Mouse (Mus musculus) liver, embryonic 11.5 days (tissue): ENCODE measurements around the gene Ppp3ca. TPM values are rescaled to one million over a fixed set of nuclear protein-coding genes. Genes with fewer than 3 reads are reported as not detected.

Source experiments
- ATAC-seq: fragments of 200-750 bp; cut with Nextera tagmentation; replicated peaks from 2 replicates; pipeline ENCODE4 v1.8.0; 2017; ENCODE audit warnings: moderate number of reproducible peaks, mild to moderate bottlenecking, moderate TSS enrichment, moderate library complexity; ENCODE audit not compliant: low FRiP score
- DNase-seq: peaks from one replicate; pipeline ENCODE4 v3.0.0-alpha.2; 2017; ENCODE audit warnings: low spot score
- H3K27ac ChIP-seq: fragments of 300-500 bp; sonication (generic); 2 replicates; pipeline ENCODE4 v1.5.1; 2014; ENCODE audit warnings: mild to moderate bottlenecking, low read depth, low read length, control low read depth
- H3K27me3 ChIP-seq: fragments of 300-500 bp; sonication (generic); replicated peaks from 2 replicates; pipeline ENCODE4 v1.6.1; 2014; ENCODE audit warnings: low read length, mixed read lengths; ENCODE audit not compliant: control insufficient read depth, insufficient read depth
- H3K36me3 ChIP-seq: fragments of 300-500 bp; sonication (generic); 2 replicates; pipeline ENCODE4 v1.6.1; 2014; ENCODE audit warnings: mild to moderate bottlenecking, low read length, moderate library complexity, mixed read lengths; ENCODE audit not compliant: control insufficient read depth, insufficient read depth
- H3K4me1 ChIP-seq: fragments of 300-500 bp; sonication (generic); replicated peaks from 2 replicates; pipeline ENCODE4 v1.6.1; 2014; ENCODE audit warnings: low read length, mixed read lengths; ENCODE audit not compliant: control insufficient read depth, insufficient read depth
- H3K4me2 ChIP-seq: fragments of 300-500 bp; sonication (generic); 2 replicates; pipeline ENCODE4 v1.6.1; 2014; ENCODE audit warnings: mild to moderate bottlenecking, control low read depth, moderate library complexity
- H3K4me3 ChIP-seq: fragments of 300-500 bp; sonication (generic); 2 replicates; pipeline ENCODE4 v1.5.1; 2014; ENCODE audit warnings: low read depth, low read length, control low read depth
- H3K9ac ChIP-seq: fragments of 300-500 bp; sonication (generic); 2 replicates; pipeline ENCODE4 v1.6.1; 2014; ENCODE audit warnings: low read depth, low read length, control low read depth
- H3K9me3 ChIP-seq: fragments of 300-500 bp; sonication (generic); 2 replicates; pipeline ENCODE4 v1.6.1; 2016; ENCODE audit warnings: low read length, inconsistent platforms, mixed read lengths; ENCODE audit not compliant: control insufficient read depth
- WGBS: fragments of 180-500 bp; shearing (Covaris S2); extraction: QIAGEN DNeasy Blood & Tissue Kit; methylation state at CpG from one replicate; pipeline ENCODE4 v1.1.7; 2014; 5-methylcytosine and 5-hydroxymethylcytosine counted together
- polyA plus RNA-seq: library from polyadenylated mRNA; unstranded; fragments of >200 nt; fragmentation: Nextera tagmentation; extraction: Ambion mirVana; gene quantifications from 2 replicates; pipeline ENCODE4 v1.2.1, GENCODE M21; 2014

The Ppp3ca gene
- polyA plus RNA-seq, 1 experiment from 2014 or later, result 30.7 TPM

DNA sequence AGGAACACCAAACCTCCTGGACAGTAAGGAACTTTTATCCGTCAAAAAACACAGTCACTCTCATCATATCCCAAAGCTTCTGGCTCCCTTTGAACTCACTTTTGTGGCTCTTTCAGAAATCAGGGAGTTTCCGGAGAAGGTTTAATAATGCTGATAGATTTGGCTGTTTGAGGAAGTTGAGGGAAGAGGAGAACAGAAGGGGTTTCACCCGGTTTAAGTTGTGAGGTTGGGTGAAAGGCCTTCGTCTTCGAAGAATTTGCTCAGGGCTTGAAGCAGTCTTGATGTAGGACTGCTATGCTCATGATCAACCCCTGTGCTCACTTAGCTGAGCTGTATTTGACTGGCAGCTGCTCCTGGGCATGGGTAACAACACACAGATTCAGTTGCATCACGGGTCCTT, 86.2 kb downstream of the Ppp3ca start:
- no peak overlapping the region for H3K9ac ChIP-seq
- no peak for ATAC-seq
- H3K36me3 ChIP-seq, result no peaks in the 10 kb centered on the region
- H3K27me3 ChIP-seq, result no peaks in the 10 kb centered on the region
- no peak overlapping the region for H3K4me2 ChIP-seq
- H3K9me3 ChIP-seq, result no peaks in the 10 kb centered on the region
- H3K4me3 ChIP-seq, result no peak overlapping the region
- DNase-seq, result no peak
- peaks cover 3% of the 10 kb centered on the region for H3K4me1 ChIP-seq
- 73% methylated on average over 6 of the region's 6 CpGs for WGBS
- no peak overlapping the region for H3K27ac ChIP-seq

DNA sequence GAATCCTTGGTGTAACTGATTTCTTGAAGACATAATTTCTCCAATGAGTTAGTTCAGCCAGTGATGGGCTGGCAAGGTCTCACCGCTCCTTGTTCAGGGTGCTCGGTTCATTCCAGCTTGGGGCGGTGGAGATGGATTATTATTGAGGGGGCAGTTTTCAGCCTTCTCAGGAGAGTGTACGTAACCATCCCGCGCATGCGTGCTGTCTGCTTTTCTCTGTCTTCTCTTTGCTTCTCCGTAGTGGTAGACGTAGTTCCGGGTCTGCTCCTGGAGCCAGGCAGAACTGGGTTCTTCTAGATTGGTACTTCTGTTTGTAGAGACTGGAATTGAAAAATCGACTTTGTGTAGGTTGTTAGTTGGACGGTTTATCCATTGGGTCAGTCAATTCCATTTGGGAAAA, 89.5 kb downstream of the Ppp3ca start:
- Histone ChIP-seq H3K4me3 (no peak overlapping the region), H3K27me3 (no peaks in the 10 kb centered on the region), H3K27ac (no peak overlapping the region), H3K9ac (no peak overlapping the region), H3K36me3 (no peaks in the 10 kb centered on the region), H3K4me1 (peaks cover 9% of the 10 kb centered on the region), H3K9me3 (no peaks in the 10 kb centered on the region), H3K4me2 (no peak overlapping the region)
- ATAC-seq (no peak), DNase-seq (no peak)
- 90% methylated on average over 12 of the region's 12 CpGs for WGBS

DNA sequence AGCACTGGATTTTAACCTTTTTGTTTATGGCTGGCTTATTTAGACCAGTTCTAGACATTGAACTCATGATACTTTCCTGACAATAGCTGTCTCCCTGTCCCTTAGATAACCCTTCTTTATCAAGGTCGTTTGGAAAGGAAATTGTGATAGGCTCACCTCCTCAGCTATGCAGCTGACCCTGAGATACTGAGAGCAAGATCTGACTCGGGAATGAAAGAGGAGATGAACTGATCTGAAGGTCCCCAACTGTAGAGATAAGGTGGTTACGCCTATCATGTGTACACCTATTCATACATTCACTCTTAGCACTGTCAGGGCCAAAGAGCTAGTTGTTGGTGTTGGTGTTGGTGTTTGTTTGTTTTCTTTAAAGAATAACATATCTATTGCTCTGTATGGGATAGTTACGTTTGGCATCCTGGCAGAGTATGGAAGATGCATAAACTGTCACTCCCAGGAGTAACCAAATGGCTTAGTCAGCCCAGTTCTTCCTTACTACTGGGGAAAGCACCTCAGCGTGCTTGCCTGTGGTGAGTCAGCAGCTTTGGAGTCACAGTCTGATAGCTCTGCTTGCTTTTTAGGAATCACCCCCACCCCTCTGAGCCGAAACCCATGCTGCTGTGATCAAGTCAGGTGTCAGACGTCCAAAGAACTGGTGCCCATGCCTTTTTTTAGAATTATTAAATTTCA, 91.5 kb downstream of the Ppp3ca start:
- Histone ChIP-seq H3K4me3 (no peak overlapping the region), H3K27me3 (no peaks in the 10 kb centered on the region), H3K36me3 (no peaks in the 10 kb centered on the region), H3K4me1 (peaks cover 9% of the 10 kb centered on the region), H3K27ac (no peak overlapping the region), H3K4me2 (no peak overlapping the region), H3K9ac (no peak overlapping the region), H3K9me3 (no peaks in the 10 kb centered on the region)
- DNase-seq (no peak), ATAC-seq (peak; percentile 73)
- 32% methylated on average over 7 of the region's 7 CpGs for WGBS

DNA sequence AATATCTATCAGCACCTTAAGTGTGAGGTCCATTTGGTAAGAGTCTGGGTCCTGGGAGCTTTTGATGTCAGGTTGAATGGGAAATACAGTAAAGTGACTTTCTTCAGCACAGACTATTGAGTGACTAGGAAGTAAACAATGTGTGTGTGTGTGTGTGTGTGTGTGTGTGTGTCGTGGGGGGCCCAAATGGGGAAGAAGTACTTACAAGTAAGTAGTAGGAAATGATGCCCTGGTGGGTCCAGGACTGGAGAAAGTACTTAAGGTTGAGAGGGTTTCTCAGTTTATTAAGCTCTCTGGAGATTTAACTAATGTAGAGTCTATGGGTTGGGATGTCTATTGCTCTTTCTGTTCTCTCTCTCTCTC, 92.0 kb downstream of the Ppp3ca start:
- Histone ChIP-seq H3K9ac (no peak overlapping the region), H3K4me2 (no peak overlapping the region), H3K9me3 (no peaks in the 10 kb centered on the region), H3K27ac (no peak overlapping the region), H3K27me3 (no peaks in the 10 kb centered on the region), H3K4me1 (peaks cover 9% of the 10 kb centered on the region), H3K4me3 (no peak overlapping the region), H3K36me3 (no peaks in the 10 kb centered on the region)
- DNase-seq (no peak), ATAC-seq (no peak)
- WGBS, result 35% methylated on average over 1 of the region's 1 CpGs

DNA sequence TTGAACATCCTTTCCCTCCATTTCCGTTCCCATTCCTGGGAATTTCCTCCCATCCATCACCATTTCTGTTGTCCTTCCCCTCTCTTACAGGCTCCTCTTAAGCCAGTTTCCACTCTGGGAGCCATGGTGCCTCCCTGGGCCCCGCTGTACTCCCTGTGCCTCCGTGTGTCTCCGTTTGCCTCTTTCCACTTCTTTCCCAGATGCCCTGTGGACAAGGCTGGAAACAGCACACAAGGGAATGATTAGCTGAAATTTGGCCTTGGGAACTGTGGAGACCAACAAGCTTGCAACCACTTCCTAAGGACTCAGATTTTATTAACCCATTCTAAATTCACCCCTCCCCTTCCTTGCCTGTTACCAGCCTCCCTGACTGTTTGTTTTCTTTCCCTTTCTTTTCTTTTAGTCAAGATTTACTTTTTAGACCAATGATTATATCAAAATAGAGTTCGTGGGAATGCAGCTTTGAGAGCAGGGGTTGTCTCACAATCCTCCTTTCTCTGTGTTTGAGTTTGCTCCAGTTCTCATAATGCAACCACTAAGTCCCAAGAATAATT, 93.9 kb downstream of the Ppp3ca start:
- Histone ChIP-seq H3K9ac (no peak overlapping the region), H3K27ac (no peak overlapping the region), H3K27me3 (no peaks in the 10 kb centered on the region), H3K4me2 (no peak overlapping the region), H3K4me1 (peaks cover 10% of the 10 kb centered on the region), H3K4me3 (no peak overlapping the region), H3K36me3 (no peaks in the 10 kb centered on the region), H3K9me3 (no peaks in the 10 kb centered on the region)
- 63% methylated on average over 5 of the region's 5 CpGs for WGBS
- DNase-seq, result no peak
- ATAC-seq, result no peak

DNA sequence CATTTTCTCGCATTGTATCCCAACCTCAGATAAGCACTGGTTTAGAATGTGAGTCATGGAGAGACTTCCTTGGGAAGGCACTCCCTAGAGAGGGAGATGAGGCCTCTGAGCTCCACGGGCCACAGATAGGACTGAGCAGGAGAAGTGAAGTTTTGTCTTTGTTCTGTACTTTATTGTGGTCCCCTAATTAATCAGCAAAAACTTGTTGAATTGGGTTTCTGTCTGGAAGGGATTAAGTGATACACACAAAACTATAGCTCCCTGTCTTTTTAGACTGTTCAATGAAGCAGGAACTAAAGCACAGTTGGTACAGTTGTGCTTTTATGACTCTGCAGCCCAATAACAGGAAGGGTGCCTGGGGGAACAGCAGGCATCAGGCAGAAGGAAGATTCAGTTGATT, 95.6 kb downstream of the Ppp3ca start:
- H3K36me3 ChIP-seq, result no peaks in the 10 kb centered on the region
- H3K27me3 ChIP-seq, result no peaks in the 10 kb centered on the region
- no peak overlapping the region for H3K9ac ChIP-seq
- peaks cover 20% of the 10 kb centered on the region for H3K4me1 ChIP-seq
- H3K4me3 ChIP-seq, result no peak overlapping the region
- 35% methylated on average over 2 of the region's 2 CpGs for WGBS
- H3K4me2 ChIP-seq, result no peak overlapping the region
- no peak overlapping the region for H3K27ac ChIP-seq
- DNase-seq (no peak), ATAC-seq (no peak)
- no peaks in the 10 kb centered on the region for H3K9me3 ChIP-seq

DNA sequence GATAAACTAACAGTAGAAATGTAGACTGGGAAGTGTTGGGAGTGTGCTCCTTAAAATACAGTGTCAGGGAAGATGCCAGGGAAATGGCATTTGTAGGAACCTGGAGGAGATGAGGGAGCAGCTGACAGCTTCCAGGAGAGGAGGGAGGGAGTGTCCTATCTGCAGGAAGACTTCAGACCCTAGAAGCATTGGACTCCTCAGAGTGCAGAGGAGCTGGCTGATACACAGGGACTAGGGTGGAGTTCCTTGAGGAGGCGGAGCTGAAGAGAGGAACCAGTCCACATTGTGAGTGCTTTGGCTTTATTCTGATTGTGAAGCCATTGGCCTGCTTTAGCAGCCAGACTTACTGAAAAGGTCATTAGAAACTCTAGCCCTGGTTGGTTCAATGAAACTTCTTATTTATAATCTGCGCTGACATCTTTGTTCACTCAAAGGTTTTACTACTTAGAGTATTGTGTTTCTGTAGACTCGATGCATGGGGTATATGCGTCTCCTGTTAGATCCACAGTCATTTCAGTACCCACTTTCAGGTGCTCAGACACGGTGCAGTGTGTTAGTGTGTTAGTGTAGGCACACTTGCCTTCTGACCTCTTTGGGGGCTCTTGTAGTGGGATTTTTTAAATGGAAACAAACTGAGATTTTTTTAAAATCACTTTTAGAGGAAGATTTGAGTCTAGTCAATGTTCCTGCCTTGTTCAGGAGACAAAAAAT, 99.0 kb downstream of the Ppp3ca start:
- ATAC-seq, result peak; percentile 74
- H3K4me2 ChIP-seq, result no peak overlapping the region
- DNase-seq, result no peak
- H3K9ac ChIP-seq, result no peak overlapping the region
- no peaks in the 10 kb centered on the region for H3K27me3 ChIP-seq
- H3K9me3 ChIP-seq, result no peaks in the 10 kb centered on the region
- 83% methylated on average over 5 of the region's 5 CpGs for WGBS
- peaks cover 11% of the 10 kb centered on the region for H3K4me1 ChIP-seq
- H3K4me3 ChIP-seq, result no peak overlapping the region
- H3K36me3 ChIP-seq, result no peaks in the 10 kb centered on the region
- no peak overlapping the region for H3K27ac ChIP-seq

DNA sequence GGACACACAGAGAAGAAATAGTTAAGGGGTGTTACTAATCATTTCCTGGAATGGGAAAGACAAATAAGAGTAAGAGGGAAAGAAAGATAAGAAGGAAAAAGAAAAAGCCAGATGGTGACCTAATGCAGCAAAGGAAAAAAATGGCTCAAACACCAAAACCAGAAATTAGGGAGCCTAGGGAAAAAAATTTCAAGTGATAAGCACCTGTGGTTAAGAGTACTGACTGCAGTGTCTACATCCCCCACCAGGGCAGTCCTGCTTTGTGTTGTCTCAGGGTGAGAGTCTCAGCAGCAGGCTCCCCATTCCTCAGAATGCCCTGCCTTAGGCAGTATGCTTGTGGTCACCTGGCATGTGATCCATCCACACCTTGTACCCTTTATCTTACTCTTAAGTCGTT, 99.6 kb downstream of the Ppp3ca start:
- 46% methylated on average over 1 of the region's 1 CpGs for WGBS
- H3K4me1 ChIP-seq, result peaks cover 11% of the 10 kb centered on the region
- no peaks in the 10 kb centered on the region for H3K9me3 ChIP-seq
- H3K27me3 ChIP-seq, result no peaks in the 10 kb centered on the region
- H3K36me3 ChIP-seq, result no peaks in the 10 kb centered on the region
- no peak for DNase-seq
- ATAC-seq, result peak; percentile 63; the same call in 1 of the 2 replicates
- no peak overlapping the region for H3K4me3 ChIP-seq
- no peak overlapping the region for H3K4me2 ChIP-seq
- no peak overlapping the region for H3K9ac ChIP-seq
- no peak overlapping the region for H3K27ac ChIP-seq

DNA sequence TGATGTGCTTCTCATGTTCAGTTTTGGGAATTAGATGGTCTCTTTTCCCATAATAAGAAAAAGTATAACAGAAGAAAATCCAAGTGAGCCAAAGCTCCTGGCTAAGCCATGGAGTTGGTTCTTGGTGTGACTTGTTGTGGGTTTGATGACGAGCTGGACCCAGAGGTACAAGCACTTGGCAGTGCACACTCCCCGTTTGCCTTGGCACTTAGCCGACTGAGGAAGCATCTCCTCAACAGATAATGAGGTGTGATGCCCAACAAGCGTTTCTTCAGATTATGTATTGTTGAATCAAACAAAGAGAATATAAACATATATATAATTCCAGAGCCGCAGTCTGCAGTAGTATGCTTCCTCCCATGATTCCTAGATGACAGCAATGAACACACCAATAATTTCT, 101.8 kb downstream of the Ppp3ca start:
- Histone ChIP-seq H3K36me3 (no peaks in the 10 kb centered on the region), H3K27me3 (no peaks in the 10 kb centered on the region), H3K4me1 (peaks cover 11% of the 10 kb centered on the region), H3K9me3 (no peaks in the 10 kb centered on the region), H3K27ac (no peak overlapping the region), H3K9ac (no peak overlapping the region), H3K4me2 (no peak overlapping the region), H3K4me3 (no peak overlapping the region)
- WGBS, result 83% methylated on average over 5 of the region's 5 CpGs
- ATAC-seq (no peak), DNase-seq (no peak)
